Mouse (Mus musculus): ENCODE measurements around the gene Rps7.

GRCm38 (mm10) chr12:28622641-28623040 is 13.1 kb downstream of the Rps7 start:
- TF ChIP-seq POLR2A (IDR thresholded peaks at IDR 0.05; ENCODE audit: insufficient read depth, low read depth, low read length) (no peak), CTCF (IDR thresholded peaks at IDR 0.05; ENCODE audit: insufficient read depth, low read depth, low read length) (no peak)

All from olfactory bulb, adult 2 months (tissue).